Comparison of ENCODE assay signal across 24 mouse cellular contexts in genomic region chr13:98296072-98296471, GRCm38 (mm10). TPM values are rescaled to one million over a fixed set of nuclear protein-coding genes. Genes with fewer than 3 reads are reported as not detected.
DNase-seq lines count a peak whose midpoint lies in the region; ATAC-seq and TF ChIP-seq lines count a peak whose summit lies in the region.
"Had no signal": no experiment of that assay in that cellular context is flagged by ENCODE, and none has a peak within 500 bp of the region (broad histone marks: within the 10 kb centered on the region; RNA-seq: fewer than 3 reads in every experiment).

No protein-coding gene starts in this region.

- no peak for TF ChIP-seq EP300 in lung, postnatal 0 days (IDR thresholded peaks at IDR 0.05)
- TF ChIP-seq EP300 in stomach, postnatal 0 days (optimal IDR thresholded peaks at IDR 0.05): peak; percentile 84

- in situ Hi-C loops in ES-E14 (cut with MboI; ENCODE audit: low sequenced_read_pairs in 2 of 2, unreplicated experiment in 2 of 2): no loop called here

- no peak overlapping the region for H3K27ac ChIP-seq in lung, postnatal 0 days (ENCODE audit: low read length)
- H3K27ac ChIP-seq in ES-E14 (ENCODE audit: insufficient read depth, low read depth, low read length, poor library complexity, severe bottlenecking): no peak overlapping the region
- H3K27ac ChIP-seq in embryonic facial prominence, embryonic 13.5 days: peak overlapping the region; percentile 66; the same call in 1 of the 2 replicates
- peak overlapping the region; percentile 83 for H3K27ac ChIP-seq in stomach, postnatal 0 days (replicated peaks)
- H3K27ac ChIP-seq: forebrain, embryonic 15.5 days; heart, embryonic 10.5 days; hindbrain, embryonic 14.5 days; midbrain, embryonic 13.5 days; neural tube, embryonic 15.5 days had no signal

- H3K4me2 ChIP-seq in lung, postnatal 0 days (replicated peaks; ENCODE audit: low read depth, low read length): no peak overlapping the region
- H3K4me2 ChIP-seq in embryonic facial prominence, embryonic 13.5 days: no peak overlapping the region
- no peak overlapping the region for H3K4me2 ChIP-seq in stomach, postnatal 0 days (replicated peaks; ENCODE audit: low read depth)
- H3K4me2 ChIP-seq: forebrain, embryonic 15.5 days; hindbrain, embryonic 14.5 days; midbrain, embryonic 13.5 days; neural tube, embryonic 15.5 days had no signal

- H3K36me3 ChIP-seq in lung, postnatal 0 days (ENCODE audit: insufficient read depth, low read length): no peaks in the 10 kb centered on the region
- H3K36me3 ChIP-seq in ES-E14 (ENCODE audit: control insufficient read depth, insufficient read depth, low read length, poor library complexity, severe bottlenecking): no peaks in the 10 kb centered on the region
- no peaks in the 10 kb centered on the region for H3K36me3 ChIP-seq in embryonic facial prominence, embryonic 13.5 days
- H3K36me3 ChIP-seq in stomach, postnatal 0 days (ENCODE audit: control insufficient read depth, insufficient read depth, low read length): no peaks in the 10 kb centered on the region
- H3K36me3 ChIP-seq: forebrain, embryonic 15.5 days; heart, embryonic 10.5 days; midbrain, embryonic 13.5 days; neural tube, embryonic 15.5 days had no signal

- no peak for TF ChIP-seq CTCF in lung, postnatal 0 days (IDR thresholded peaks at IDR 0.05)
- TF ChIP-seq CTCF in stomach, postnatal 0 days (IDR thresholded peaks at IDR 0.05; ENCODE audit: low read depth): no peak

- 33% methylated on average over 5 of the region's 5 CpGs for WGBS in lung, postnatal 0 days
- 43% methylated on average over 5 of the region's 5 CpGs for WGBS in embryonic facial prominence, embryonic 13.5 days
- WGBS in stomach, postnatal 0 days: 37% methylated on average over 5 of the region's 5 CpGs

- ATAC-seq in lung, postnatal 0 days: no peak; the same call in 1 of the 2 replicates
- no peak for ATAC-seq in embryonic facial prominence, embryonic 13.5 days (ENCODE audit: insufficient number of reproducible peaks, insufficient read depth, low FRiP score, low TSS enrichment, low read depth)
- ATAC-seq in stomach, postnatal 0 days (ENCODE audit: low FRiP score, low TSS enrichment): peak; percentile 80
- ATAC-seq: activated CD4-positive, CD25-positive, alpha-beta regulatory T cell, adult 4 months; forebrain, embryonic 15.5 days; midbrain, embryonic 13.5 days had no signal

- no peaks in the 10 kb centered on the region for H3K27me3 ChIP-seq in lung, postnatal 0 days (replicated peaks; ENCODE audit: insufficient read depth, low read length)
- no peaks in the 10 kb centered on the region for H3K27me3 ChIP-seq in embryonic facial prominence, embryonic 13.5 days
- H3K27me3 ChIP-seq in stomach, postnatal 0 days (ENCODE audit: control insufficient read depth, insufficient read depth, low read length): no peaks in the 10 kb centered on the region
- H3K27me3 ChIP-seq: forebrain, embryonic 15.5 days; midbrain, embryonic 13.5 days had no signal

- H3K9me3 ChIP-seq in lung, postnatal 0 days (ENCODE audit: low read length): no peaks in the 10 kb centered on the region
- no peaks in the 10 kb centered on the region for H3K9me3 ChIP-seq in ES-E14 (ENCODE audit: control insufficient read depth, insufficient read depth, low read depth, low read length)
- no peaks in the 10 kb centered on the region for H3K9me3 ChIP-seq in embryonic facial prominence, embryonic 13.5 days
- H3K9me3 ChIP-seq in stomach, postnatal 0 days (ENCODE audit: control insufficient read depth, low read length): no peaks in the 10 kb centered on the region
- H3K9me3 ChIP-seq: forebrain, embryonic 15.5 days; heart, embryonic 10.5 days; midbrain, embryonic 13.5 days; neural tube, embryonic 15.5 days had no signal

- H3K4me1 ChIP-seq in lung, postnatal 0 days (ENCODE audit: insufficient read depth, low read depth, low read length): no peaks in the 10 kb centered on the region
- peaks cover 0 to 13% of the 10 kb centered on the region in 2 experiments; a peak in 1 of 4 replicates for H3K4me1 ChIP-seq in ES-E14 (ENCODE audit: control insufficient read depth in 2 of 2, insufficient read depth in 2 of 2, low read length in 2 of 2, poor library complexity in 1 of 2)
- 0 out of 2 replicates have a peak, but pooled peaks cover 3% of the 10 kb centered on the region for H3K4me1 ChIP-seq in embryonic facial prominence, embryonic 13.5 days
- no peaks in the 10 kb centered on the region for H3K4me1 ChIP-seq in stomach, postnatal 0 days (replicated peaks; ENCODE audit: control insufficient read depth, insufficient read depth)
- H3K4me1 ChIP-seq: midbrain, embryonic 13.5 days had no signal

- H3K9ac ChIP-seq in lung, postnatal 0 days (replicated peaks; ENCODE audit: low read depth): no peak overlapping the region
- H3K9ac ChIP-seq in ES-E14 (ENCODE audit: insufficient read depth, low read depth, low read length, poor library complexity, severe bottlenecking): no peak overlapping the region
- H3K9ac ChIP-seq in embryonic facial prominence, embryonic 13.5 days: no peak overlapping the region
- no peak overlapping the region for H3K9ac ChIP-seq in stomach, postnatal 0 days (ENCODE audit: low read length)
- H3K9ac ChIP-seq: forebrain, embryonic 15.5 days; hindbrain, embryonic 14.5 days; midbrain, embryonic 13.5 days; neural tube, embryonic 15.5 days had no signal

- H3K4me3 ChIP-seq in lung, postnatal 0 days (ENCODE audit: low read depth, low read length): no peak overlapping the region
- no peak overlapping the region for H3K4me3 ChIP-seq in ES-E14 (ENCODE audit: insufficient read depth in 1 of 2, low read depth in 1 of 2, low read length in 2 of 2, poor library complexity in 1 of 2, severe bottlenecking in 1 of 2)
- no peak overlapping the region for H3K4me3 ChIP-seq in embryonic facial prominence, embryonic 13.5 days
- H3K4me3 ChIP-seq in stomach, postnatal 0 days (ENCODE audit: low read depth, low read length): no peak overlapping the region
- H3K4me3 ChIP-seq: forebrain, embryonic 15.5 days; heart, embryonic 10.5 days; midbrain, embryonic 13.5 days; myocyte; neural tube, embryonic 15.5 days had no signal

- DNase-seq in lung, postnatal 0 days (ENCODE audit: low spot score): peak; percentile 33
- no peak for DNase-seq in lung, postnatal 14 days
- DNase-seq in ES-E14 (ENCODE audit: low read depth, low spot score): no peak
- DNase-seq in stomach, postnatal 0 days (ENCODE audit: low spot score): peak; percentile 52
- DNase-seq in left cerebral cortex, adult 8-10 months (ENCODE audit: low spot score in 2 of 2): no peak
- no peak for DNase-seq in spleen, postnatal 10 days (ENCODE audit: low spot score in 2 of 2)
- DNase-seq: adrenal gland, postnatal 25 days; cerebellum, adult 9-11 months; gastrocnemius, postnatal 36 days; heart, postnatal 10 days; kidney, adult 18-20 months; kidney, postnatal 25 days; right cerebral cortex, postnatal 4 days had no signal

TF ChIP-seq in ES-E14, 5 proteins besides CTCF, POLR2A, EP300 and RAD21:
- TF ChIP-seq MAFK (IDR thresholded peaks at IDR 0.05; ENCODE audit: insufficient read depth, low read depth, low read length): peak; percentile 67
- no peak for TF ChIP-seq HCFC1 (IDR thresholded peaks at IDR 0.05; ENCODE audit: borderline replicate concordance, insufficient read depth, low read length)
- no peak for TF ChIP-seq ZNF384 (IDR thresholded peaks at IDR 0.05; ENCODE audit: low read depth, low read length)
- TF ChIP-seq ZC3H11A (IDR thresholded peaks at IDR 0.05; ENCODE audit: borderline replicate concordance, low read depth, low read length): no peak
- no peak for TF ChIP-seq CHD2 (IDR thresholded peaks at IDR 0.05; ENCODE audit: low read depth, low read length)

RNA-seq across cellular contexts. Expression of gene Gm21976, which starts 16.4 kb away (rescaled TPM):
- polyA plus RNA-seq in lung, postnatal 0 days (2015; fragmentation: Nextera tagmentation; extraction: Ambion mirVana): 0.38 TPM in 1 of 2 replicates, not detected in the other
- not detected in 2 replicates for total RNA-seq in ES-E14 (2012; rRNA removed)
- not detected in 2 replicates for polyA plus RNA-seq in embryonic facial prominence, embryonic 13.5 days (2015; fragmentation: Nextera tagmentation; extraction: Ambion mirVana)
- polyA plus RNA-seq in stomach, postnatal 0 days (2015; fragmentation: Nextera tagmentation; extraction: Ambion mirVana): not detected in 2 replicates
- not detected for total RNA-seq in left cerebral cortex, adult 8-10 months (2022)
- total RNA-seq: adrenal gland, postnatal 25 days; gastrocnemius, postnatal 36 days; heart, postnatal 10 days; layer of hippocampus, postnatal 10 days; left cerebral cortex, postnatal 25 days; liver, adult 2 months had no signal
- polyA plus RNA-seq: activated CD4-positive, CD25-positive, alpha-beta regulatory T cell, adult 4 months; forebrain, embryonic 15.5 days; heart, embryonic 10.5 days; hindbrain, embryonic 14.5 days; liver, adult 2 months; midbrain, embryonic 13.5 days; myocyte; neural tube, embryonic 15.5 days had no signal

RNA-seq across cellular contexts. Expression of gene Btf3, which starts 20.7 kb away (rescaled TPM):
- polyA plus RNA-seq in lung, postnatal 0 days (2015; fragmentation: Nextera tagmentation; extraction: Ambion mirVana): 499 and 511 TPM in 2 replicates
- total RNA-seq in ES-E14 (2012; rRNA removed): 742 and 844 TPM in 2 replicates
- polyA plus RNA-seq in embryonic facial prominence, embryonic 13.5 days (2015; fragmentation: Nextera tagmentation; extraction: Ambion mirVana): 725 and 786 TPM in 2 replicates
- polyA plus RNA-seq in stomach, postnatal 0 days (2015; fragmentation: Nextera tagmentation; extraction: Ambion mirVana): 559 TPM in 2 replicates
- 100 to 1,000 TPM; 167 to 188 (median 185) TPM for total RNA-seq in left cerebral cortex, adult 8-10 months (2022)

RNA-seq across cellular contexts. Expression of gene Ankra2, which starts 33.2 kb away (rescaled TPM):
- 22.1 and 24.2 TPM in 2 replicates for polyA plus RNA-seq in lung, postnatal 0 days (2015; fragmentation: Nextera tagmentation; extraction: Ambion mirVana)
- total RNA-seq in ES-E14 (2012; rRNA removed): 7.7 and 10.8 TPM in 2 replicates
- 24.5 and 24.9 TPM in 2 replicates for polyA plus RNA-seq in embryonic facial prominence, embryonic 13.5 days (2015; fragmentation: Nextera tagmentation; extraction: Ambion mirVana)
- 20.5 and 20.6 TPM in 2 replicates for polyA plus RNA-seq in stomach, postnatal 0 days (2015; fragmentation: Nextera tagmentation; extraction: Ambion mirVana)
- total RNA-seq in left cerebral cortex, adult 8-10 months (2022): 10 to 100 TPM; 43.8 to 48.6 (median 47.9) TPM

RNA-seq across cellular contexts. Expression of gene Utp15, which starts 33.2 kb away (rescaled TPM):
- polyA plus RNA-seq in lung, postnatal 0 days (2015; fragmentation: Nextera tagmentation; extraction: Ambion mirVana): 8.4 and 8.7 TPM in 2 replicates
- total RNA-seq in ES-E14 (2012; rRNA removed): 33.4 and 38.9 TPM in 2 replicates
- 31.1 and 36.6 TPM in 2 replicates for polyA plus RNA-seq in embryonic facial prominence, embryonic 13.5 days (2015; fragmentation: Nextera tagmentation; extraction: Ambion mirVana)
- 9.5 and 9.6 TPM in 2 replicates for polyA plus RNA-seq in stomach, postnatal 0 days (2015; fragmentation: Nextera tagmentation; extraction: Ambion mirVana)
- total RNA-seq in left cerebral cortex, adult 8-10 months (2022): 10 to 100 TPM; 22.1 to 25.2 (median 24.3) TPM

RNA-seq across cellular contexts. Expression of gene Foxd1, which starts 58.0 kb away (rescaled TPM):
- polyA plus RNA-seq in lung, postnatal 0 days (2015; fragmentation: Nextera tagmentation; extraction: Ambion mirVana): 0.05 TPM in 2 replicates
- total RNA-seq in ES-E14 (2012; rRNA removed): 0.16 and 0.22 TPM in 2 replicates
- 3.5 and 3.9 TPM in 2 replicates for polyA plus RNA-seq in embryonic facial prominence, embryonic 13.5 days (2015; fragmentation: Nextera tagmentation; extraction: Ambion mirVana)
- not detected in 2 replicates for polyA plus RNA-seq in stomach, postnatal 0 days (2015; fragmentation: Nextera tagmentation; extraction: Ambion mirVana)
- 1 to 10 TPM; 1.3 to 1.6 (median 1.5) TPM for total RNA-seq in left cerebral cortex, adult 8-10 months (2022)
- total RNA-seq: liver, adult 2 months had no signal
- polyA plus RNA-seq: activated CD4-positive, CD25-positive, alpha-beta regulatory T cell, adult 4 months; liver, adult 2 months had no signal

Comparison
In these comparisons a context has a peak if more than half of its experiments do, and no peak if none do; other contexts are left out.
1. DNase-seq: peak in lung, postnatal 0 days (single experiment) and stomach, postnatal 0 days (single experiment); none in lung, postnatal 14 days (single experiment), ES-E14 (single experiment), left cerebral cortex, adult 8-10 months (0 of 2) and spleen, postnatal 10 days (0 of 2).
2. H3K27ac ChIP-seq: peak in embryonic facial prominence, embryonic 13.5 days (single experiment) and stomach, postnatal 0 days (single experiment); none in lung, postnatal 0 days (single experiment) and ES-E14 (single experiment).